In the genomic region with DNA sequence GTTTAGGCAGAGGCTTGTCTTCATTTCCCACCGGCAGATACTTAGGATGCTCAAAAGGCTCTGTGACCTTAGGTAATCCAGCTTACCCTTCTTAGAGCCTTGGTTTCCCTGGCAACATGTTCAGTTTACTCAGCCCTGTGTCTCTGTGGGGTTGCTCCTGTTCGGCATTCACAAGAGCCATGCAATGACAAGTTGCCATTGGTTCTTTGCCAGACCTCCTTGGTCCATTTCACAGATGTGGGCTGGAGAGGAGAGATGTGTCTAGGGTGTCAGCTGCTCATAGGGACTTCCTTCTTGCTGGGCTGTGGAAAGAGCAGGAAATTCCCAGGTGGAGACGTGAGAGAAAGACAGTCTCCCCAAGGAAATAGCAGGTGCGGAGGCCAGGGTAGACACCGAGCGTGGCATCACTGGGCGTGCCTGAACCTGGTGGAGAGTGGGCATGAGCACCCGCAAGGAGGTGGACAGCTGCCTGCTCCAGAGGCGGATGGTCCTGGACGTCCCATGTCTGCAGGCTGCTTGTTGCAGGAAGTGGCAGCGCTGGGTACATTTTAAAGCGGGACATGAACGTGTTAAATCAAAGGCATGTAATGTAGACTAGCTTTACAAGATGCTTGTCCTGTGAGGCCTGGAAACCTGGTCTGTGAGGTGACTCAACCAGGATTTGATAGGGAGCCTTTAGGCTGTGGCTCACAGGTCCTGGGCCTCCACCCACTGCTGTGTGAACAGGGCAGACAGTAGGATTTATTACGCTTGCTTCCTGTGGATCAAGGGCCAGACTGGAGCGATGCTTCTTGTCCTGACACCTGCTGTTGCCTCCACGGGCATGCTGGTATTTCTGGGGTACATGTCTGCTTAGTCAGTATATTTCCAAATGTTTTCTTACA, we compare ENCODE assay signal across 19 mouse cellular contexts.
DNase-seq lines count a peak whose midpoint lies in the region; ATAC-seq and TF ChIP-seq lines count a peak whose summit lies in the region.
"Had no signal": no experiment of that assay in that cellular context is flagged by ENCODE, and none has a peak within 500 bp of the region (broad histone marks: within the 10 kb centered on the region; RNA-seq: fewer than 3 reads in every experiment).

No protein-coding gene starts in this region.

- peak; percentile 24 for DNase-seq in midbrain, postnatal 0 days (ENCODE audit: low spot score)
- DNase-seq in fat pad, adult 2 months (ENCODE audit: extremely low read depth, low read depth, low spot score): peak; percentile 75
- no peak for DNase-seq in cerebellum, adult 2 months
- DNase-seq in Muller cell, postnatal 12 days (ENCODE audit: inconsistent ontology term): no peak
- DNase-seq: cerebellum, adult 11-12 months; forebrain, postnatal 0 days; gastrocnemius, postnatal 14 days; kidney, adult 2 months; kidney, postnatal 14 days; layer of hippocampus, adult 9-11 months had no signal

- no peak overlapping the region for H3K9ac ChIP-seq in intestine, embryonic 16.5 days (ENCODE audit: low read depth, low read length)
- no peak overlapping the region for H3K9ac ChIP-seq in intestine, embryonic 15.5 days
- no peak overlapping the region for H3K9ac ChIP-seq in midbrain, postnatal 0 days (replicated peaks; ENCODE audit: low read length, poor library complexity, severe bottlenecking)
- no peak overlapping the region for H3K9ac ChIP-seq in midbrain, embryonic 15.5 days
- no peak overlapping the region for H3K9ac ChIP-seq in stomach, embryonic 15.5 days
- H3K9ac ChIP-seq: forebrain, postnatal 0 days; heart, embryonic 12.5 days; hindbrain, embryonic 15.5 days; limb, embryonic 12.5 days; lung, embryonic 15.5 days had no signal

- 68% methylated on average over 16 of the region's 16 CpGs for WGBS in intestine, embryonic 16.5 days
- 72% methylated on average over 16 of the region's 16 CpGs for WGBS in intestine, embryonic 15.5 days
- WGBS in midbrain, postnatal 0 days: 73% methylated on average over 16 of the region's 16 CpGs
- WGBS in midbrain, embryonic 15.5 days: 76% methylated on average over 16 of the region's 16 CpGs
- WGBS in stomach, embryonic 15.5 days: 81% methylated on average over 16 of the region's 16 CpGs
- WGBS in cerebellum, adult 2 months: 56% methylated on average over 16 of the region's 16 CpGs

- H3K4me1 ChIP-seq in intestine, embryonic 16.5 days (ENCODE audit: control insufficient read depth, insufficient read depth, low read length): peaks cover 44% of the 10 kb centered on the region
- H3K4me1 ChIP-seq in intestine, embryonic 15.5 days (replicated peaks): peaks cover 25% of the 10 kb centered on the region
- no peaks in the 10 kb centered on the region for H3K4me1 ChIP-seq in midbrain, postnatal 0 days (ENCODE audit: insufficient read depth, low read length)
- H3K4me1 ChIP-seq in midbrain, embryonic 15.5 days: peaks cover 4% of the 10 kb centered on the region
- H3K4me1 ChIP-seq in stomach, embryonic 15.5 days: peaks cover 14% of the 10 kb centered on the region
- peaks cover 61% of the 10 kb centered on the region for H3K4me1 ChIP-seq in cerebellum, adult 2 months (ENCODE audit: control insufficient read depth, insufficient read depth, low read length)
- H3K4me1 ChIP-seq: limb, embryonic 12.5 days had no signal

- no peaks in the 10 kb centered on the region for H3K36me3 ChIP-seq in intestine, embryonic 16.5 days (ENCODE audit: control insufficient read depth, insufficient read depth, low read length)
- H3K36me3 ChIP-seq in intestine, embryonic 15.5 days: no peaks in the 10 kb centered on the region
- H3K36me3 ChIP-seq in midbrain, postnatal 0 days (ENCODE audit: insufficient read depth, low read length): no peaks in the 10 kb centered on the region
- no peaks in the 10 kb centered on the region for H3K36me3 ChIP-seq in midbrain, embryonic 15.5 days (replicated peaks)
- no peaks in the 10 kb centered on the region for H3K36me3 ChIP-seq in stomach, embryonic 15.5 days
- H3K36me3 ChIP-seq: heart, embryonic 12.5 days; hindbrain, embryonic 15.5 days; limb, embryonic 12.5 days; lung, embryonic 15.5 days had no signal

- 0 out of 2 replicates have a peak, but pooled peaks have one; percentile 9 for ATAC-seq in intestine, embryonic 16.5 days
- ATAC-seq in intestine, embryonic 15.5 days: no peak; the same call in 1 of the 2 replicates
- no peak for ATAC-seq in midbrain, postnatal 0 days (ENCODE audit: low FRiP score)
- no peak for ATAC-seq in midbrain, embryonic 15.5 days (replicated peaks)
- ATAC-seq in stomach, embryonic 15.5 days (ENCODE audit: insufficient read depth, low FRiP score, low read depth): no peak
- ATAC-seq: forebrain, postnatal 0 days had no signal

- no peaks in the 10 kb centered on the region for H3K27me3 ChIP-seq in intestine, embryonic 16.5 days (replicated peaks; ENCODE audit: control insufficient read depth, insufficient read depth, low read length)
- H3K27me3 ChIP-seq in intestine, embryonic 15.5 days (replicated peaks): no peaks in the 10 kb centered on the region
- H3K27me3 ChIP-seq in midbrain, postnatal 0 days (ENCODE audit: insufficient read depth, low read length): no peaks in the 10 kb centered on the region
- H3K27me3 ChIP-seq in midbrain, embryonic 15.5 days (replicated peaks): no peaks in the 10 kb centered on the region
- H3K27me3 ChIP-seq in stomach, embryonic 15.5 days (replicated peaks): no peaks in the 10 kb centered on the region
- H3K27me3 ChIP-seq in cerebellum, adult 2 months (ENCODE audit: control insufficient read depth, insufficient read depth, low read length): no peaks in the 10 kb centered on the region
- H3K27me3 ChIP-seq: heart, embryonic 12.5 days; hindbrain, embryonic 15.5 days; limb, embryonic 12.5 days; lung, embryonic 15.5 days had no signal

- H3K4me3 ChIP-seq in intestine, embryonic 16.5 days (ENCODE audit: low read length): no peak overlapping the region
- H3K4me3 ChIP-seq in intestine, embryonic 15.5 days (replicated peaks): no peak overlapping the region
- H3K4me3 ChIP-seq in midbrain, postnatal 0 days (ENCODE audit: low read depth, low read length): no peak overlapping the region
- no peak overlapping the region for H3K4me3 ChIP-seq in midbrain, embryonic 15.5 days
- no peak overlapping the region for H3K4me3 ChIP-seq in stomach, embryonic 15.5 days (replicated peaks)
- H3K4me3 ChIP-seq in cerebellum, adult 2 months (replicated peaks; ENCODE audit: insufficient read depth, low read depth, low read length): no peak overlapping the region
- H3K4me3 ChIP-seq: erythroblast, embryonic 14.5 days; heart, embryonic 12.5 days; hindbrain, embryonic 15.5 days; limb, embryonic 12.5 days; lung, embryonic 15.5 days had no signal

- H3K9me3 ChIP-seq in intestine, embryonic 16.5 days (ENCODE audit: control insufficient read depth, low read length): no peaks in the 10 kb centered on the region
- no peaks in the 10 kb centered on the region for H3K9me3 ChIP-seq in intestine, embryonic 15.5 days
- H3K9me3 ChIP-seq in midbrain, postnatal 0 days (ENCODE audit: low read length): no peaks in the 10 kb centered on the region
- H3K9me3 ChIP-seq in midbrain, embryonic 15.5 days: no peaks in the 10 kb centered on the region
- H3K9me3 ChIP-seq in stomach, embryonic 15.5 days: no peaks in the 10 kb centered on the region
- H3K9me3 ChIP-seq: heart, embryonic 12.5 days; hindbrain, embryonic 15.5 days; limb, embryonic 12.5 days; lung, embryonic 15.5 days had no signal

- no peak overlapping the region for H3K4me2 ChIP-seq in intestine, embryonic 16.5 days (ENCODE audit: low read depth, low read length)
- H3K4me2 ChIP-seq in intestine, embryonic 15.5 days (replicated peaks): no peak overlapping the region
- H3K4me2 ChIP-seq in midbrain, postnatal 0 days (ENCODE audit: low read depth, low read length, poor library complexity, severe bottlenecking): no peak overlapping the region
- H3K4me2 ChIP-seq in midbrain, embryonic 15.5 days: no peak overlapping the region
- H3K4me2 ChIP-seq in stomach, embryonic 15.5 days: no peak overlapping the region
- H3K4me2 ChIP-seq: heart, embryonic 12.5 days; hindbrain, embryonic 15.5 days; limb, embryonic 12.5 days; lung, embryonic 15.5 days had no signal

- TF ChIP-seq POLR2A in cerebellum, adult 2 months (IDR thresholded peaks at IDR 0.05; ENCODE audit: borderline replicate concordance, insufficient read depth, low read length): no peak

- TF ChIP-seq CTCF in midbrain, postnatal 0 days (IDR thresholded peaks at IDR 0.05): no peak
- TF ChIP-seq CTCF in cerebellum, adult 2 months (IDR thresholded peaks at IDR 0.05; ENCODE audit: borderline replicate concordance, insufficient read depth, low read depth, low read length): no peak

- peak overlapping the region; percentile 65 for H3K27ac ChIP-seq in intestine, embryonic 16.5 days (ENCODE audit: low read length)
- H3K27ac ChIP-seq in intestine, embryonic 15.5 days: no peak overlapping the region
- H3K27ac ChIP-seq in midbrain, postnatal 0 days (ENCODE audit: low read depth, low read length): no peak overlapping the region
- no peak overlapping the region for H3K27ac ChIP-seq in midbrain, embryonic 15.5 days
- peak overlapping the region; percentile 61; the same call in 1 of the 2 replicates for H3K27ac ChIP-seq in stomach, embryonic 15.5 days
- H3K27ac ChIP-seq in cerebellum, adult 2 months (ENCODE audit: insufficient read depth, low read length): no peak overlapping the region
- H3K27ac ChIP-seq: hindbrain, embryonic 15.5 days; limb, embryonic 12.5 days had no signal

Comparison
In these comparisons a context has a peak if more than half of its experiments do, and no peak if none do; other contexts are left out.
1. H3K27ac ChIP-seq: peak in intestine, embryonic 16.5 days (single experiment) and stomach, embryonic 15.5 days (single experiment); none in intestine, embryonic 15.5 days (single experiment), midbrain, postnatal 0 days (single experiment), midbrain, embryonic 15.5 days (single experiment) and cerebellum, adult 2 months (single experiment).
2. DNase-seq: peak in midbrain, postnatal 0 days (single experiment) and fat pad, adult 2 months (single experiment); none in cerebellum, adult 2 months (0 of 2) and Muller cell, postnatal 12 days (single experiment).